Comparison of ENCODE assay signal across 13 mouse cellular contexts in the genomic region with DNA sequence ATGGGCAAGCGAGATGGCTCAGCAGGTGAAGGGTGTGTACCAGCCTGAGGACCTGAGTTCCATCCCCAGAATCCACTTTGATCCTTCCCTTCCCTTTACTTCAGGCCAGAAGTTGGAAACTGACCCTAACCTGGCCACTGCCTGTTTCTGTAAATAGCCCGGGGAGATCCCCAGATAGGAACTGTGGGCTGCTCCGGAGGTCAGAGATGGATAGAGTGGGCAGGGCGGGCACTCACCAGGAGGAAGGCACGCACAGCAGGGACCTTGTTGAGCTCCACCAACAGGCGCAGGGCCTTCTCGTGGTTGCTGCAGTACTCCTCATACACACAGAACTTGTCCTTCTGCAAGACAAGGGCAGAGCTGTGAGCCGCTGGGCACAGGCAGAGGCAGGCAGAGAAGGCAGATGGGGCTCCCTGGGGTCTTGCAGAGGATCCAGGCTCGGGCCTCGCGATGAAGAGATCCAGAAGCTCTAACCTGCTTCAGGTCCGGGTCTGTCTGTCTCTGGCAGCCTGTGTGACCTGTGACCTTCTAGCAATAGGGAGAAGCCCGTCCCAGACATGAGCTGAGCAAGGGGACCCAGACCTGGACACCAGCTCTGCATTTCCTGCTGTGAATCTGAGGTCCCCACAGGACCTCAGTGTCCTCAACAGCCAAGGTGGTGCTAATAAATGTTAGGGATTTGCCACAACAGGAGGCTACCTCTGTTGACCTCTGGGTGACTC.
DNase-seq lines count a peak whose midpoint lies in the region; ATAC-seq and TF ChIP-seq lines count a peak whose summit lies in the region.
"Had no signal": no experiment of that assay in that cellular context is flagged by ENCODE, and none has a peak within 500 bp of the region (broad histone marks: within the 10 kb centered on the region; RNA-seq: fewer than 3 reads in every experiment).

No protein-coding gene starts in this region.

- 74% methylated on average over 13 of the region's 13 CpGs for WGBS in hindbrain, embryonic 13.5 days
- 73% methylated on average over 13 of the region's 13 CpGs for WGBS in hindbrain, embryonic 16.5 days
- 65% methylated on average over 13 of the region's 13 CpGs for WGBS in lung, embryonic 15.5 days
- 71% methylated on average over 13 of the region's 13 CpGs for WGBS in limb, embryonic 10.5 days

- H3K4me3 ChIP-seq in gastrocnemius, adult 2 months = no peak overlapping the region
- H3K4me3 ChIP-seq in hindbrain, embryonic 13.5 days = no peak overlapping the region
- H3K4me3 ChIP-seq in hindbrain, embryonic 16.5 days (ENCODE audit: low read length) = no peak overlapping the region
- no peak overlapping the region for H3K4me3 ChIP-seq in lung, embryonic 15.5 days
- no peak overlapping the region for H3K4me3 ChIP-seq in limb, embryonic 10.5 days
- H3K4me3 ChIP-seq: megakaryocyte, embryonic 14.5 days had no signal

- no peak for ATAC-seq in hindbrain, embryonic 13.5 days (ENCODE audit: low FRiP score)
- ATAC-seq in hindbrain, embryonic 16.5 days = no peak
- ATAC-seq in lung, embryonic 15.5 days (ENCODE audit: borderline replicate concordance, extremely low read depth, low FRiP score, low TSS enrichment) = no peak

- H3K36me3 ChIP-seq in hindbrain, embryonic 13.5 days = peaks cover 9% of the 10 kb centered on the region; the same call in 1 of the 2 replicates
- H3K36me3 ChIP-seq in hindbrain, embryonic 16.5 days (ENCODE audit: control insufficient read depth, insufficient read depth, low read length) = peaks cover 6% of the 10 kb centered on the region; the same call in 1 of the 2 replicates
- no peaks in the 10 kb centered on the region for H3K36me3 ChIP-seq in lung, embryonic 15.5 days
- peaks cover 50% of the 10 kb centered on the region for H3K36me3 ChIP-seq in limb, embryonic 10.5 days

- H3K4me1 ChIP-seq in hindbrain, embryonic 13.5 days (replicated peaks) = peaks cover 36% of the 10 kb centered on the region
- peaks cover 5% of the 10 kb centered on the region for H3K4me1 ChIP-seq in hindbrain, embryonic 16.5 days (ENCODE audit: control insufficient read depth, insufficient read depth, low read depth, low read length)
- 0 out of 2 replicates have a peak, but pooled peaks cover 4% of the 10 kb centered on the region for H3K4me1 ChIP-seq in lung, embryonic 15.5 days
- peaks cover 22% of the 10 kb centered on the region for H3K4me1 ChIP-seq in limb, embryonic 10.5 days

- H3K4me2 ChIP-seq in hindbrain, embryonic 13.5 days = no peak overlapping the region
- no peak overlapping the region for H3K4me2 ChIP-seq in hindbrain, embryonic 16.5 days (ENCODE audit: low read length)
- no peak overlapping the region for H3K4me2 ChIP-seq in lung, embryonic 15.5 days

- intact Hi-C loops in gastrocnemius, adult 2 months (cut with DNase I) = no loop called here
- intact Hi-C loops in gastrocnemius, postnatal 14 days (cut with DNase I; ENCODE audit: low total_unique reads) = no loop called here

- H3K27me3 ChIP-seq in hindbrain, embryonic 13.5 days = no peaks in the 10 kb centered on the region
- no peaks in the 10 kb centered on the region for H3K27me3 ChIP-seq in hindbrain, embryonic 16.5 days (replicated peaks; ENCODE audit: control insufficient read depth, insufficient read depth, low read length)
- H3K27me3 ChIP-seq in lung, embryonic 15.5 days = no peaks in the 10 kb centered on the region
- H3K27me3 ChIP-seq in limb, embryonic 10.5 days (ENCODE audit: low read depth, poor library complexity, severe bottlenecking) = no peaks in the 10 kb centered on the region

- H3K9me3 ChIP-seq in hindbrain, embryonic 13.5 days = no peaks in the 10 kb centered on the region
- no peaks in the 10 kb centered on the region for H3K9me3 ChIP-seq in hindbrain, embryonic 16.5 days (ENCODE audit: control insufficient read depth, low read length)
- H3K9me3 ChIP-seq in lung, embryonic 15.5 days = no peaks in the 10 kb centered on the region
- H3K9me3 ChIP-seq in limb, embryonic 10.5 days (replicated peaks) = no peaks in the 10 kb centered on the region

- DNase-seq in gastrocnemius, adult 2 months = peak; percentile 68
- DNase-seq in gastrocnemius, postnatal 14 days = no peak
- no peak for DNase-seq in lung, postnatal 4 days
- no peak for DNase-seq in limb, embryonic 10.5 days (ENCODE audit: low spot score)
- DNase-seq in Muller cell, postnatal 12 days (ENCODE audit: inconsistent ontology term) = no peak
- DNase-seq: adrenal gland, postnatal 10 days; right cerebral cortex, postnatal 14 days; thymus, postnatal 14 days had no signal

- no peak for TF ChIP-seq CTCF in gastrocnemius, adult 2 months (IDR thresholded peaks at IDR 0.05)

- H3K27ac ChIP-seq in gastrocnemius, adult 2 months = peak overlapping the region; percentile 79
- H3K27ac ChIP-seq in hindbrain, embryonic 13.5 days = 0 out of 2 replicates have a peak overlapping the region, but pooled peaks have one; percentile 60
- no peak overlapping the region for H3K27ac ChIP-seq in hindbrain, embryonic 16.5 days (ENCODE audit: low read depth, low read length)
- peak overlapping the region; percentile 44 for H3K27ac ChIP-seq in lung, embryonic 15.5 days
- peak overlapping the region; percentile 31; the same call in 1 of the 2 replicates for H3K27ac ChIP-seq in limb, embryonic 10.5 days
- H3K27ac ChIP-seq: liver, embryonic 14.5 days had no signal

- no peak overlapping the region for H3K9ac ChIP-seq in hindbrain, embryonic 13.5 days
- no peak overlapping the region for H3K9ac ChIP-seq in hindbrain, embryonic 16.5 days (ENCODE audit: low read depth, low read length)
- H3K9ac ChIP-seq in lung, embryonic 15.5 days = no peak overlapping the region
- H3K9ac ChIP-seq: liver, embryonic 14.5 days had no signal
